Mouse (Mus musculus): ENCODE data around the gene Skil.
"Not testable (repeated sequence)": the region's sequence is repeated elsewhere in the genome, so short reads cannot be mapped to it uniquely, and the experiment has no call there.

Skil gene

GRCm38 (mm10) chr3:31126848-31127247 is 32.0 kb downstream of the Skil start:
- DNase-seq (ENCODE audit: low read depth, low spot score): no peak

- DNase-seq (ENCODE audit: low read depth, low spot score): no peak
Observed at GRCm38 (mm10) chr3:31129766-31130165, 34.9 kb downstream of the Skil start.

- no peak for DNase-seq (ENCODE audit: low read depth, low spot score)
Observed at GRCm38 (mm10) chr3:31133664-31134063, 38.8 kb downstream of the Skil start.

- DNase-seq (ENCODE audit: low read depth, low spot score): no peak
Observed at GRCm38 (mm10) chr3:31134246-31134645, 39.4 kb downstream of the Skil start.

DNA sequence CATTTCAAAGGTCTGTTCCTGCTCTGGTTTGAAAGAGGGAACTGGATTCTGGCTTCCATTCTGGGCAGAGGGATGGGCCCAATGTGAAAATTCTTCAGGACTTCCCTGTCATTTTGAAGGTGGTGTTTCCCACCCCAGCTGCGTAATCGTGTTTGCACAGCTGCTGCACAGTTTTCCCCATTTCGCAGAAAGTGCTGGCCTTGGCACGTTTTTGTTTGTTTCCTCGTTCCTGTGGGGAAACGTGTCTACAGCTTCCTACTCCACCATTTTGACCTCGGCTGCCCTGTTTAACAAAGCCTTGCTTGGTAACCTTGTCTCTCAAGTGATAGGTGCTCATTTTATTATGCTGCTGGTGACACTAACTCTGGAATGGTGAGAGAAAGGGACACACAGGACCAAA is 39.8 kb downstream of the Skil start:
- peak; percentile 27 for DNase-seq (ENCODE audit: low read depth, low spot score)

GRCm38 (mm10) chr3:31136591-31136990 is 41.7 kb downstream of the Skil start:
- DNase-seq (ENCODE audit: low read depth, low spot score): not testable (repeated sequence)

DNA sequence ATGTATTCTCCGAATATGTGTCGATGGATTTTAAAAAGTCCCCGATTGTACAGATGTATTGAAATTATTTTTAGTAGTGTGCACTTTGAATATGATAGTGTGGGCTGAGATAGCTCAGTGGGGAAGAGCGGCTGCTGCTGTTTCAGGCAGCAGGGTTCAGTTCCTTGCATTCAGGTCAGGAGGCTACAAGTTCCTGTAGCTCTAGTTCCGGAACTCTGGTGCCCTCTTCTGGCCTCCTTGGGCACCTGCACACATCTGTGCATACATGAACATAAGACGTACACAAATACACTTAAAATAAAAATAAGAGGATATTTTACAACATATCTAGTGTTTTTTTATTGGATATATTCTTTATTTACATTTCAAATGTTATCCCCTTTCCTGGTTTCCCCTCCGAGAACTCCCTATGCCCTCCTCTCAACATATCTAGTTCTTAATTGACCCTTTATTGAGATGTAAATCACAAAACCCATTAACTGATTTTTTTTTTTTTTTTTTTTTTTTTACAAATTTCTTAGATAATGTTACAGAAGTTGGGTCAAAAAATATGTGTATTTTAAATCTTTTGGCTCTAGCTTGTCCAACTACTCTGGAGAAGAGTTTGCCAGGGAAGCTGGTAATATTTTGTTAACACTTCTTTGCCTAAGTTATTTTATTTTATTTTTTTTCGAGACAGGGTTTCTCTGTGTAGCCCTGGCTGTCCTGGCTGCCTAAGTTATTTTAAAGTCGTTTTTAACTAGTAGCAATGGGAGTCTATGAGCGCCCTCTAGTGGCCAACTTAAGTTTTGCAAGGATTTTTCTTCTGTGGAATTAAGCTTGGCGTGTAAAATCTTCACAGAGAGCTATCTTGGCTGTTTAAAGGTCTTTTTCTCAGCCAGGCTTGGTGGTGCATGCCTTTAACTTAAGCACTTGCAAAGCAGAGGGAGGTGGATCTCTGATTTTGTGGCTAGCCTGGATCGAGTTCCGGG is 43.9 kb downstream of the Skil start:
- peak; percentile 82 for DNase-seq (ENCODE audit: low read depth, low spot score)

DNA sequence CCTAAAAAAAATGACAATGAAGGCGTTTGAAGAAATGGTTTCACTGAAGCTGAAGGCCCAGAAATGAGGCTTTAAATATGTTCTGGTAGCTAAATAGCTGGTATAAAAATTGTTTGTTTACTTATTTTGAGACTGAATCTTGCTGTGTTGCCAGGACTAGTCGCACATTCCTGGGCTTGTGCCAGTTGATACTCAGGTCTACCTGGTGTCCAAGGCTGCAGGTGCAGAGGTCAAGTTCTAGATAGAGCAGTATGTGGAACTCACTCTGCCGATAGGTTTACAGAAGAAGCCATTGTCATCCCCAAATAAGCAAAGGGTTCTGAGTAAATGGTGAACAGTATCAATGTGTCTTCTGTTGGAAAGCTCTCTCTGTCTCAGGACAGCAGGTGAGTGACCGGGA is 46.8 kb downstream of the Skil start:
- DNase-seq (ENCODE audit: low read depth, low spot score): no peak

DNA sequence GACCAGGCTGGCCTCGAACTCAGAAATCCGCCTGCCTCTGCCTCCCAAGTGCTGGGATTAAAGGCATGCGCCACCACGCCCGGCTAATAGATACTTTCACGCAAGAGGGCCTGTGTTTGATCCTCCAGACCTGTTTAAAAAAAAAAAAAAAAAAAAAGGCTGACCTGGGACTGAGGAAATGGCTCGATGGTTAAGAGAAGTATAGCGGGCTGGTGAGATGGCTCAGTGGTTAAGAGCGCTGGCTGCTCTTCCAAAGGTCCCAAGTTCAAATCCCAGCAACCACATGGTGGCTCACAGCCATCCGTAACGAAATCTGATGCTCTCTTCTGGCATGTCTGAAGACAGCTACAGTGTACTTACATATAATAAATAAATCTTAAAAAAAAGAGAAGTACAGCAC is 50.4 kb downstream of the Skil start:
- not testable (repeated sequence) for DNase-seq (ENCODE audit: low read depth, low spot score)

DNA sequence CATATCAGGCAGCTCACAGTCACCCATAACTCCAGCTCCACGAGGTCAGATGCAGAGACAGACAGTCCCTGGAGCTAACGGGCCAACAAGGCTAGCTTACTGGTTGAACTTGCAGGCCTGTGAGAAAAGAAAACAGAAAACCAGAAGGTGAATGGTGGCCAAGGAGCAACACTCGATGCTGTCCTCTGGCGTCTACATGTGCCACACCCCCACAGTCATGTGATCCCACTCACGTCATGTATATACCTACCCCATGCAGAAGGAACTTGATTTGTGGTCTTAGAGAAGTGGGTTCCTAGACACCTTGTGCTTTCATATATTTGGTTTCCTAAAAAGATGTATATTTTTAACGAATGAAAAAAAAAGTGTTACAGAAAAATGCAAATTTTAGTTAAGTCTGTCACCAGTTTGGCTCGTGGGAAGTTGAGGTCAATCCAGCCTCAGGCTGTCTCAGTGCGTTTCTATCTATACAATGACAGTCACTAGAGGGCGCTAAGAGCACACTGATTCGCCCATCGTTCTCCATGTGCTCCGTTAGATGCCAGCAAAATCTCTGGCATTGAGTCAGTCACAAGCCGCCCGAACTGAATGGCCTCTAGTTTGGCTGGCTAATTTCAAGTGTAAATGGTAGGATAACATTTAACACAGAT is 50.9 kb downstream of the Skil start:
- peak; percentile 88 for DNase-seq (ENCODE audit: low read depth, low spot score)

GRCm38 (mm10) chr3:31148595-31148994 is 53.7 kb downstream of the Skil start:
- no peak for DNase-seq (ENCODE audit: low read depth, low spot score)

- peak; percentile 80 for DNase-seq (ENCODE audit: low read depth, low spot score)
Observed at GRCm38 (mm10) chr3:31149706-31150105, 54.8 kb downstream of the Skil start, which contains the start of gene Cldn11. Gene Cldn11, plus strand, starts transcription at chr3:31149920.

- no peak for DNase-seq (ENCODE audit: low read depth, low spot score)
Observed at GRCm38 (mm10) chr3:31152108-31152507, 57.2 kb downstream of the Skil start.

GRCm38 (mm10) chr3:31156126-31156525 is 61.3 kb downstream of the Skil start:
- no peak for DNase-seq (ENCODE audit: low read depth, low spot score)

DNA sequence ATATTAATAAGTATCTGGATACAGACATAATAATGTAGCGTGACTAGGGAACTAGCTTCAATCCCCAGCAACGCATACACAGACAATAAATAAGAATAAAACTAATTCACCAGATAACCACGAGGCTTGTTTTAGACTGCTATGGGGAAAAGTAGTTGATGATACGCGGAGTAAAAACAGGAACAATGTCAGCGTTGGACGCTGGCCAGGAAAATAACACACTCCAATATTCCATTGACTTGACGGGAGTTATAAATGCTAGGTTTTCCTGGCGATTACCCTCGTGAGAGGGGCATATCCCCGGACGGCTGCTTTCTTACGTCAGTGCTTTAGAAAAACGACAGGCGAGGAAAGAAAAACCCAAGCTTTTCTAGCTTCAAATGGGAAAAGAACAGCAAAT is 62.9 kb downstream of the Skil start:
- DNase-seq (ENCODE audit: low read depth, low spot score): no peak

DNA sequence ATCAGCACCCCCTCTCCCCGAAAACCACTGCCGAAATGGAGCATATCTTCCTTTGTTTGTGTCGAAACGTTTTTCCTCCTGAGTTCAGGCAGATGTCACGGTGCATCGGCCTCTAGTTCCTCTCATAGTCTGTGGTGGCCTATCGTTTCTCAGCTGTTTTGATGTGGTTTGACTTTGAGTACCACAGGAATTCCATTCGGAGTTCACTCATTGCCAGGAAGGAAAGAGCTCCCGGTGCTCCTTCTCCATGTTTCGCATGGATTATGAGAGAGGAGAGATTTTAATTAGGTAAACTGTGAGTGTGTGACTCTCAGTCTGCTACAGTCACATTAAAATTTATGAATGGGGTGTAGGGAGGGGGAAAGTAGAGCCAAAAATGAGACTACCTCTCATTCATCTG is 65.2 kb downstream of the Skil start:
- no peak for DNase-seq (ENCODE audit: low read depth, low spot score)

- DNase-seq (ENCODE audit: low read depth, low spot score): no peak
Observed at GRCm38 (mm10) chr3:31161336-31161735, 66.5 kb downstream of the Skil start.

- DNase-seq (ENCODE audit: low read depth, low spot score): no peak
Observed at GRCm38 (mm10) chr3:31162860-31163259, 68.0 kb downstream of the Skil start.

DNA sequence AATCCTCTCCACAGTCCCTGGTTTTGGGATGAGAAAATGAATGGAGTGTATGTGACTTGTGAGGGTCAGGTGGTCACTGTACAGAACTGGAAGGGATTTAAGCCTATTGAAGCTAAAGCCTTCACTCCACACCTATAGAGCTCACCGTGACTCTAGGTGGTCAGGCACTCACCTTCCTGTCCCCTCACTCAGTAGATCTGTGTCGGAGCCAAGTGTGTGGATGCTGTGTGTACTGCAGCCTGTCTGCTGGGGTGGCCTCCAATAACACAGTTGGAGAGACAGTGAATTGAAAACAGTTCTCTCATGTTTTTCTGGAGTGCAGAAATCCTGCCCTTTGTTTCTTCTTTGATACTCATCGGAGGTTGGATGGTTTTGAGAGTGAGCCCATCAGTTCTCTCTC is 70.9 kb downstream of the Skil start:
- DNase-seq (ENCODE audit: low read depth, low spot score): no peak

DNA sequence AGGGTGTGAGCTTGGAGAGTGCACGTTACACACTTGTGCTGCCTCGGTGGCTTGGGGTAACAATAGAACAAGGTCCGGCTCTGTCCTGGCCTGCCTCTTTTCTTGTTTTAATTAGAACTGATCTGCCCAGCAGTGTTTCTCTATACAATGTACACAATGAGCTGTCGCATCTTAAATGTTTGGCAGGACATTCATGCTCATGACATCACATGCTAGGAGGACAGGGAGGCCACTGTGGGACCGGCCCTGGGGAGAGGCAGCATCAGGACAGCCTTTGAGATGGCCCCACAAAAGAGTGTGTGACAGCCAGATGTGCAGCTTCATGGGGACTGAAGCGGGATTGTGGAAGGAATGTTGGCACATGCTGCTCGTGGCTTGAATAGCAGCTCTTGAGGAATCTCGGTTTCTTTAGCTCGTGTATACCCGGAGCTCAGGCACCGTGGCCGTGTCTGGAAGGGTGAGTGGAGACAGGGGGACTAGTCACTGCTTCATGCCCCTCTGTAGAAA is 71.6 kb downstream of the Skil start:
- no peak for DNase-seq (ENCODE audit: low read depth, low spot score)
